In genomic region chr6:94532086-94532485, GRCm38 (mm10) we compare ENCODE assay signal across 14 mouse cellular contexts.
"Had no signal": no experiment of that assay in that cellular context is flagged by ENCODE, and none has a peak within 500 bp of the region (broad histone marks: within the 10 kb centered on the region; RNA-seq: fewer than 3 reads in every experiment).

No protein-coding gene starts in this region.

- H3K9me3 ChIP-seq: kidney, embryonic 15.5 days; limb, embryonic 15.5 days; megakaryocyte, embryonic 14.5 days; midbrain, embryonic 15.5 days; neural tube, embryonic 12.5 days had no signal

- H3K4me3 ChIP-seq: kidney, embryonic 15.5 days; limb, embryonic 15.5 days; megakaryocyte, embryonic 14.5 days; midbrain, embryonic 15.5 days; neural tube, embryonic 12.5 days had no signal

- H3K4me1 ChIP-seq: kidney, embryonic 15.5 days; megakaryocyte, embryonic 14.5 days; midbrain, embryonic 15.5 days; neural tube, embryonic 12.5 days had no signal

- ATAC-seq: lung, postnatal 0 days; midbrain, embryonic 15.5 days had no signal

- H3K27ac ChIP-seq: kidney, embryonic 15.5 days; limb, embryonic 15.5 days; midbrain, embryonic 15.5 days; neural tube, embryonic 12.5 days had no signal

- H3K36me3 ChIP-seq: limb, embryonic 15.5 days; midbrain, embryonic 15.5 days; neural tube, embryonic 12.5 days had no signal

- DNase-seq: kidney, adult 2 months; kidney, postnatal 14 days; layer of hippocampus, postnatal 36 days; lung, adult 2 months; lung, postnatal 36 days; thymus, adult 2 months; thymus, postnatal 4 days had no signal

- H3K27me3 ChIP-seq: kidney, embryonic 15.5 days; limb, embryonic 15.5 days; megakaryocyte, embryonic 14.5 days; midbrain, embryonic 15.5 days; neural tube, embryonic 12.5 days had no signal

- H3K4me2 ChIP-seq: kidney, embryonic 15.5 days; limb, embryonic 15.5 days; midbrain, embryonic 11.5 days; midbrain, embryonic 15.5 days; neural tube, embryonic 12.5 days had no signal

- H3K9ac ChIP-seq: kidney, embryonic 15.5 days; limb, embryonic 15.5 days; midbrain, embryonic 15.5 days; neural tube, embryonic 12.5 days had no signal
